Mouse (Mus musculus) left cerebral cortex, adult 2 months (tissue): ENCODE data around the gene Zfyve21. TPM values are rescaled to one million over a fixed set of nuclear protein-coding genes. Genes with fewer than 3 reads are reported as not detected.

Experiments
- DNase-seq, 2 experiments: peaks; one replicate each; pipeline ENCODE4 v3.0.0; 2021 to 2022; ENCODE audit warnings: low spot score in 2 of 2, mixed read lengths in 1 of 2; ENCODE audit errors: extremely low spot score in 1 of 2
- H3K27ac ChIP-seq: fragments of 200-600 bp; 2 replicates; pipeline ENCODE4 v1.8.1; 2022
- H3K4me3 ChIP-seq: fragments of 200-600 bp; 2 replicates; pipeline ENCODE4 v1.8.1; 2022
- CTCF ChIP-seq: fragments of 200-600 bp; IDR thresholded peaks from 2 replicates; pipeline ENCODE4 v1.8.1; 2022; ENCODE audit warnings: antibody characterized with exemption, mild to moderate bottlenecking, moderate library complexity
- intact Hi-C: fragments of 180-260 bp; cut with DNase I; formaldehyde crosslinking; loops from one replicate; pipeline ENCODE4 v1.15.1; 2025
- long read RNA-seq, 2 experiments: library from polyadenylated mRNA; stranded (forward); transcript quantifications; one replicate each; pipeline ENCODE4 v2.0.0; 2021; ENCODE audit warnings: borderline mapping rate in 2 of 2
- total RNA-seq, 2 experiments: library from RNA; stranded (reverse); gene quantifications; 2 replicates each; pipeline ENCODE4 v1.2.3; 2021

Gene Zfyve21
- total RNA-seq = 10 to 100 TPM; 20.5 to 21.0 TPM
- long read RNA-seq, experiment 1, transcript Zfyve21-201 (7 exons, 1,308 nt) = major isoform, 12 of 25 reads
- long read RNA-seq, experiment 1, partial matches to known transcripts = 0 of 25 reads
- long read RNA-seq, experiment 1, other reads (novel, unspliced or antisense) = 8 of 25 reads
- long read RNA-seq, experiment 2, transcript Zfyve21-201 (7 exons, 1,308 nt) = major isoform, 19 of 30 reads
- long read RNA-seq, experiment 2, partial matches to known transcripts = 1 of 30 reads
- long read RNA-seq, experiment 2, other reads (novel, unspliced or antisense) = 4 of 30 reads

DNA sequence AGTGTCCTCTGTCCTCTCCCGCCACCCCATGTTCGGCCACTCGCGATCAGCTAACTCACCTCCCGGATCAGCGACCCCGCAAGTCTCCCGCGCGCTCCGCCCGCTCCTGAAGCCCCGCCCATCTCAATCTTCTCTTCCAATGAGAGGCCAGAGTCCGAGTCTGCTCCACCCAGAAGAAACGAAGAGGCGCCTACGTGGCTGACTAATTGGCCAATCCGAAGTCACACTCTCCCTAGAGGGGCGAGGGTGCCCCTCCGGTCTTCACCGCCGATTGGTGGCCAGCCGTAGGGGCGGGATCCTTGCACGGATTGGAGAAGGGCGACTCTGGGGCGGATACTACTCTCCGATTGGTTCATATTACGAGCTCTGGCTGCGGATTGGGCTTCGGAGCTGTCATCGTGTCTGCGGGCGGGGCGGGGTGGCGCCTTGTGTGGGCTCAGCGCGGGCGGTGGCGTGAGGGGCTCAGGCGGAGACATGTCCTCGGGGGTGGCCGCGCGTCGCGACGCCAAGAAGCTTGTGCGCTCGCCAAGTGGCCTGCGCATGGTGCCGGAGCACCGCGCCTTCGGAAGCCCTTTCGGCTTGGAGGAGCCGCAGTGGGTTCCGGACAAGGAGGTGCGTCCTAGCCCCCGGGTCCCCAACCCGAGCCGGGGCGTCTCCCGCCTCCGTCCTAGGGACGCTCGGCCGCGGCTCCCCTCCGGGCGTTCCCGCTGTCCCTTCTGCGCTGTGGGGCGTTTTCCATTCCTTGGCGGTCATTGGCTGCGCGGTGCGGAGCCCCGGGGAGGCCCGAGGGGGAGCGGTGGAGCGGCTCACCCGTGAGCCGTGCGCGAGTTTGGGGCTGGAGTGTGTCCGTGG, at the start of gene Zfyve21, which contains the start of gene Xrcc3:
Zfyve21 (plus strand) TSS at position 405 of the 852 bp plus-strand sequence.
Xrcc3 (minus strand) TSS at position 108 of the 852 bp plus-strand sequence.
- no peak for TF ChIP-seq CTCF
- intact Hi-C loops = loop anchor here (5.0 kb wide), 1 partner anchor 147 kb away; no protein-coding TSS in a partner anchor
- peak; percentile 94 to 98 for DNase-seq
- H3K27ac ChIP-seq = peak within 1 kb of the TSS; percentile 92
- H3K4me3 ChIP-seq = peak within 1 kb of the TSS; percentile 99

- no peak for DNase-seq
- no peak for TF ChIP-seq CTCF
- intact Hi-C loops = no loop called here
- H3K27ac ChIP-seq = peak overlapping the region; percentile 15; the same call in 1 of the 2 replicates
- H3K4me3 ChIP-seq = peak overlapping the region; percentile 20; the same call in 1 of the 2 replicates
These were observed 47.4 kb upstream of the Zfyve21 start for GRCm38 (mm10) chr12:111766313-111767236.

GRCm38 (mm10) chr12:111768322-111768928, 45.5 kb upstream of the Zfyve21 start:
- H3K4me3 ChIP-seq = no peak overlapping the region
- no peak for DNase-seq
- no peak for TF ChIP-seq CTCF
- intact Hi-C loops = no loop called here
- no peak overlapping the region; the same call in 1 of the 2 replicates for H3K27ac ChIP-seq

GRCm38 (mm10) chr12:111769306-111769705, 44.7 kb upstream of the Zfyve21 start:
- H3K4me3 ChIP-seq = no peak overlapping the region
- TF ChIP-seq CTCF = peak; percentile 36
- no peak for DNase-seq
- intact Hi-C loops = no loop called here
- no peak overlapping the region for H3K27ac ChIP-seq

GRCm38 (mm10) chr12:111769816-111770577, 44.0 kb upstream of the Zfyve21 start:
- no peak overlapping the region for H3K4me3 ChIP-seq
- no peak for TF ChIP-seq CTCF
- no peak overlapping the region for H3K27ac ChIP-seq
- intact Hi-C loops = no loop called here
- no peak for DNase-seq

DNA sequence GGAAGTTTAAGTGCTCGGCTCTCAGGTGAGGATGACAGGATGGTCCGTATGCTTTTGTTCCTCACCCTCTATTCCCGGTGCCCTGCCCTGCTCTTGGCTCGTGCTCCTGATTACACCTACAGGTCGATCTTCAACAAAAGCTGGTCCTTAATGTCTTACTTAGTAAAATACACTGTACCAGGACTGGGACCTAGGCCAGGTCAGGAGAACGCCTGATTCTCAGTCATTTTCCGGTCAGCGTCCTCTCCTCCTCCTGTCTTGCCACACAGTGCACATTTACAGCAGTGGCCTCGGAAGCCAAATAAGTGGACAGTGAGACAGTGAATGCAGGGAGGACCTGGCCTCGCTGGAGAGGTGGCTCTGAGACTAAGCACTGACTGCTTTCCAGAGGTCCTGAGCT, 43.3 kb upstream of the Zfyve21 start:
- Histone ChIP-seq H3K27ac (no peak overlapping the region), H3K4me3 (no peak overlapping the region)
- intact Hi-C loops = no loop called here
- no peak for DNase-seq
- no peak for TF ChIP-seq CTCF

DNA sequence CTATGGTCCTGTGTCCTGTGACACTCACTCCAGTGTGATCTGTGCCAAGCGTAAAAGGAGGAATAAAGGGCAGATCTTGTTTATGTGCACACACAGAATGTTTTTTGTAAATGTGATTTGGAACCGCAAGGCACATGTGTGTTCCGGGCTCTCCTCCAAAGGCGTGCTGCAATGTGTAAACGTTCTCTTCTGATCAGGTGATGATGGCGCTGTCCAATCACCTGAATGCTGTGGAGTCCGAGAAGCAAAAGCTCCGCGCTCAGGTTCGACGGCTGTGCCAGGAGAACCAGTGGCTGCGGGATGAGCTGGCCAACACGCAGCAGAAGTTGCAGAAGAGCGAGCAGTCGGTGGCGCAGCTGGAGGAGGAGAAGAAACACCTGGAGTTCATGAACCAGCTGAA, 39.8 kb upstream of the Zfyve21 start:
- no peak for DNase-seq
- no peak overlapping the region for H3K27ac ChIP-seq
- TF ChIP-seq CTCF = no peak
- no peak overlapping the region for H3K4me3 ChIP-seq
- intact Hi-C loops = no loop called here

DNA sequence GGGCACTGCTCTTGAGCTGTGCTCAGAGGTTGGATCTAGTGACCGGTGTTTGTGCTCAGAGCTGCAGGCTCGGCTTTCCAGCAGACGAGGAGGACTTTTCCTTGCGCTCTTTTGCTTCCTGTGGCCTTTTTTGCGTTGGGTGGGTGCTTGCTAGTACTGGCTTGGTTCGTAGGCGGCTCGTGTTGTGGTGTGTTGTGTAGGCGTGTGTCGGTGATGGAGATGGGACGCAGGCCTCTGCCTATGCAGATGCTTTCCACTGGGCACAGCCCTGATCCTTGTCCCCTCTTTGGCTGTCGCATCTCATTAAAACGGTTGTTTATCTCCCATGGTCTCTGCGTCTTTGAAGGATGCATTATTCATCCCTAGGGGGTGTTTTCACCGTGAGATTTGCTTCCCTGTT, 39.1 kb upstream of the Zfyve21 start:
- intact Hi-C loops = no loop called here
- TF ChIP-seq CTCF = no peak
- H3K27ac ChIP-seq = peak overlapping the region; percentile 44; the same call in 1 of the 2 replicates
- DNase-seq = peak in 1 of 2 experiments; percentile 7
- no peak overlapping the region for H3K4me3 ChIP-seq

DNA sequence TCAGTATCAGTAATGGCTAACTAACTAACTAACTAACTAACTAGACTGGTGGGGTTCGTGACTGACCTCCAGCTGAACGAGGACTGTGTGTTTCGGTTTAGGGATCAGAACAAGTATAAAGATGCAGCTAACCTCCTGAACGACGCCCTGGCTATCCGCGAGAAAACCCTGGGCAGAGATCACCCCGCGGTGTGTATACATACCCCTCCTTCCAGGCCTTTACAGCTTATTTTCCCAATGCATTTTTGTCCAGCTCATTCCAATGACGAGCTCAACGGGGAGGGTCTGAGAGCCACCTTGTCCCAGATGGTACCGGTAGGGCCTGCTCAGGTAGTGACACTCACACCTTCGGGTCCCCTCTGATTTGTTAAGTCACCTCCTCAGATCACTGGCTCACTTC, 36.1 kb upstream of the Zfyve21 start:
- intact Hi-C loops = no loop called here
- no peak for TF ChIP-seq CTCF
- H3K4me3 ChIP-seq = no peak overlapping the region
- H3K27ac ChIP-seq = no peak overlapping the region
- DNase-seq = no peak

GRCm38 (mm10) chr12:111779544-111779943, 34.4 kb upstream of the Zfyve21 start:
- no peak for DNase-seq
- TF ChIP-seq CTCF = peak; percentile 40
- Histone ChIP-seq H3K27ac (no peak overlapping the region), H3K4me3 (no peak overlapping the region)
- intact Hi-C loops = no loop called here
